Mouse (Mus musculus): ENCODE measurements around the gene Snrpd3. TPM values are rescaled to one million over a fixed set of nuclear protein-coding genes. Genes with fewer than 3 reads are reported as not detected.
"Not testable (repeated sequence)": the region's sequence is repeated elsewhere in the genome, so short reads cannot be mapped to it uniquely, and the experiment has no call there.

Gene Snrpd3
- polyA plus RNA-seq, 1 experiment from 2014 or later = 115 TPM

- no peaks in the 10 kb centered on the region for H3K36me3 ChIP-seq (ENCODE audit: control insufficient read depth, insufficient read depth, low read length)
- H3K4me1 ChIP-seq (ENCODE audit: control insufficient read depth, insufficient read depth, low read length) = peaks cover 4% of the 10 kb centered on the region
- WGBS = 82% methylated on average over 12 of the region's 12 CpGs
- H3K9ac ChIP-seq (ENCODE audit: low read length) = no peak overlapping the region
- no peak overlapping the region for H3K27ac ChIP-seq (ENCODE audit: low read length)
- H3K4me3 ChIP-seq (replicated peaks; ENCODE audit: low read length) = no peak overlapping the region
- no peak overlapping the region for H3K4me2 ChIP-seq (ENCODE audit: low read depth, low read length)
- H3K9me3 ChIP-seq (replicated peaks; ENCODE audit: control insufficient read depth, low read length) = no peaks in the 10 kb centered on the region
- H3K27me3 ChIP-seq (ENCODE audit: control insufficient read depth, insufficient read depth, low read length) = peaks cover 20% of the 10 kb centered on the region
- ATAC-seq (ENCODE audit: insufficient read depth, low FRiP score) = no peak
Measured at GRCm38 (mm10) chr10:75564687-75565265, 47.4 kb downstream of the Snrpd3 start.

- Histone ChIP-seq H3K27me3 (ENCODE audit: control insufficient read depth, insufficient read depth, low read length) (peaks cover 14% of the 10 kb centered on the region), H3K9ac (ENCODE audit: low read length) (no peak overlapping the region), H3K36me3 (ENCODE audit: control insufficient read depth, insufficient read depth, low read length) (no peaks in the 10 kb centered on the region), H3K27ac (ENCODE audit: low read length) (peak overlapping the region; percentile 23; the same call in 1 of the 2 replicates), H3K4me2 (ENCODE audit: low read depth, low read length) (no peak overlapping the region), H3K4me1 (ENCODE audit: control insufficient read depth, insufficient read depth, low read length) (peaks cover 3% of the 10 kb centered on the region), H3K4me3 (replicated peaks; ENCODE audit: low read length) (no peak overlapping the region), H3K9me3 (replicated peaks; ENCODE audit: control insufficient read depth, low read length) (no peaks in the 10 kb centered on the region)
- WGBS = 58% methylated on average over 6 of the region's 6 CpGs
- ATAC-seq (ENCODE audit: insufficient read depth, low FRiP score) = peak; percentile 23; the same call in 1 of the 2 replicates
Measured at GRCm38 (mm10) chr10:75565436-75565835, 48.1 kb downstream of the Snrpd3 start.

GRCm38 (mm10) chr10:75565906-75566305 is 48.6 kb downstream of the Snrpd3 start:
- Histone ChIP-seq H3K9me3 (replicated peaks; ENCODE audit: control insufficient read depth, low read length) (no peaks in the 10 kb centered on the region), H3K27ac (ENCODE audit: low read length) (peak overlapping the region; percentile 42; the same call in 1 of the 2 replicates), H3K27me3 (ENCODE audit: control insufficient read depth, insufficient read depth, low read length) (peaks cover 9% of the 10 kb centered on the region), H3K4me1 (ENCODE audit: control insufficient read depth, insufficient read depth, low read length) (peaks cover 3% of the 10 kb centered on the region; the same call in 1 of the 2 replicates), H3K4me3 (replicated peaks; ENCODE audit: low read length) (no peak overlapping the region), H3K4me2 (ENCODE audit: low read depth, low read length) (no peak overlapping the region), H3K9ac (ENCODE audit: low read length) (no peak overlapping the region), H3K36me3 (ENCODE audit: control insufficient read depth, insufficient read depth, low read length) (no peaks in the 10 kb centered on the region)
- peak; percentile 34; the same call in 1 of the 2 replicates for ATAC-seq (ENCODE audit: insufficient read depth, low FRiP score)
- whole genome bisulfite sequencing = 60% methylated on average over 7 of the region's 7 CpGs

GRCm38 (mm10) chr10:75566321-75566720 is 49.0 kb downstream of the Snrpd3 start:
- H3K4me1 ChIP-seq (ENCODE audit: control insufficient read depth, insufficient read depth, low read length) = peaks cover 3% of the 10 kb centered on the region; the same call in 1 of the 2 replicates
- no peak overlapping the region for H3K4me2 ChIP-seq (ENCODE audit: low read depth, low read length)
- H3K9me3 ChIP-seq (replicated peaks; ENCODE audit: control insufficient read depth, low read length) = no peaks in the 10 kb centered on the region
- no peak overlapping the region for H3K4me3 ChIP-seq (replicated peaks; ENCODE audit: low read length)
- no peak overlapping the region for H3K9ac ChIP-seq (ENCODE audit: low read length)
- no peak for ATAC-seq (ENCODE audit: insufficient read depth, low FRiP score)
- peaks cover 5% of the 10 kb centered on the region for H3K27me3 ChIP-seq (ENCODE audit: control insufficient read depth, insufficient read depth, low read length)
- WGBS = 74% methylated on average over 5 of the region's 5 CpGs
- H3K27ac ChIP-seq (ENCODE audit: low read length) = 0 out of 2 replicates have a peak overlapping the region, but pooled peaks have one; percentile 42
- H3K36me3 ChIP-seq (ENCODE audit: control insufficient read depth, insufficient read depth, low read length) = no peaks in the 10 kb centered on the region

GRCm38 (mm10) chr10:75566765-75567164 is 49.4 kb downstream of the Snrpd3 start:
- H3K9me3 ChIP-seq (replicated peaks; ENCODE audit: control insufficient read depth, low read length); H3K27ac ChIP-seq (ENCODE audit: low read length); H3K9ac ChIP-seq (ENCODE audit: low read length); H3K27me3 ChIP-seq (ENCODE audit: control insufficient read depth, insufficient read depth, low read length); H3K36me3 ChIP-seq (ENCODE audit: control insufficient read depth, insufficient read depth, low read length); H3K4me3 ChIP-seq (replicated peaks; ENCODE audit: low read length); H3K4me1 ChIP-seq (ENCODE audit: control insufficient read depth, insufficient read depth, low read length); H3K4me2 ChIP-seq (ENCODE audit: low read depth, low read length); ATAC-seq (ENCODE audit: insufficient read depth, low FRiP score): not testable (repeated sequence)
- WGBS = 78% methylated on average over 2 of the region's 2 CpGs

- no peak overlapping the region for H3K4me3 ChIP-seq (replicated peaks; ENCODE audit: low read length)
- ATAC-seq (ENCODE audit: insufficient read depth, low FRiP score) = no peak
- H3K4me2 ChIP-seq (ENCODE audit: low read depth, low read length) = no peak overlapping the region; the same call in 1 of the 2 replicates
Measured at GRCm38 (mm10) chr10:75568029-75568428, 50.7 kb downstream of the Snrpd3 start.

GRCm38 (mm10) chr10:75568441-75568840 is 51.1 kb downstream of the Snrpd3 start:
- Histone ChIP-seq H3K9ac (ENCODE audit: low read length) (peak overlapping the region; percentile 26; the same call in 1 of the 2 replicates), H3K4me2 (ENCODE audit: low read depth, low read length) (peak overlapping the region; percentile 40), H3K9me3 (replicated peaks; ENCODE audit: control insufficient read depth, low read length) (no peaks in the 10 kb centered on the region), H3K4me1 (ENCODE audit: control insufficient read depth, insufficient read depth, low read length) (peaks cover 3% of the 10 kb centered on the region; the same call in 1 of the 2 replicates), H3K27ac (ENCODE audit: low read length) (no peak overlapping the region), H3K27me3 (ENCODE audit: control insufficient read depth, insufficient read depth, low read length) (no peaks in the 10 kb centered on the region), H3K4me3 (replicated peaks; ENCODE audit: low read length) (peak overlapping the region; percentile 25), H3K36me3 (ENCODE audit: control insufficient read depth, insufficient read depth, low read length) (no peaks in the 10 kb centered on the region)
- 0 out of 2 replicates have a peak, but pooled peaks have one; percentile 21 for ATAC-seq (ENCODE audit: insufficient read depth, low FRiP score)
- WGBS = 9% methylated on average over 11 of the region's 11 CpGs

More at GRCm38 (mm10) chr10:75568029-75568428, 50.7 kb downstream of the Snrpd3 start:
- 33% methylated on average over 5 of the region's 5 CpGs for WGBS
- Histone ChIP-seq H3K4me1 (ENCODE audit: control insufficient read depth, insufficient read depth, low read length) (peaks cover 3% of the 10 kb centered on the region; the same call in 1 of the 2 replicates), H3K9ac (ENCODE audit: low read length) (no peak overlapping the region), H3K27ac (ENCODE audit: low read length) (no peak overlapping the region), H3K36me3 (ENCODE audit: control insufficient read depth, insufficient read depth, low read length) (no peaks in the 10 kb centered on the region), H3K9me3 (replicated peaks; ENCODE audit: control insufficient read depth, low read length) (no peaks in the 10 kb centered on the region), H3K27me3 (ENCODE audit: control insufficient read depth, insufficient read depth, low read length) (no peaks in the 10 kb centered on the region)

GRCm38 (mm10) chr10:75568851-75569250 is 51.5 kb downstream of the Snrpd3 start:
- Histone ChIP-seq H3K9me3 (replicated peaks; ENCODE audit: control insufficient read depth, low read length) (no peaks in the 10 kb centered on the region), H3K9ac (ENCODE audit: low read length) (0 out of 2 replicates have a peak overlapping the region, but pooled peaks have one; percentile 26), H3K36me3 (ENCODE audit: control insufficient read depth, insufficient read depth, low read length) (no peaks in the 10 kb centered on the region), H3K27me3 (ENCODE audit: control insufficient read depth, insufficient read depth, low read length) (no peaks in the 10 kb centered on the region), H3K27ac (ENCODE audit: low read length) (no peak overlapping the region), H3K4me1 (ENCODE audit: control insufficient read depth, insufficient read depth, low read length) (peaks cover 3% of the 10 kb centered on the region; the same call in 1 of the 2 replicates), H3K4me3 (replicated peaks; ENCODE audit: low read length) (peak overlapping the region; percentile 25), H3K4me2 (ENCODE audit: low read depth, low read length) (peak overlapping the region; percentile 40)
- WGBS = 25% methylated on average over 4 of the region's 4 CpGs
- no peak for ATAC-seq (ENCODE audit: insufficient read depth, low FRiP score)

- H3K4me2 ChIP-seq (ENCODE audit: low read depth, low read length) = no peak overlapping the region
- ATAC-seq (ENCODE audit: insufficient read depth, low FRiP score) = no peak
- H3K9me3 ChIP-seq (replicated peaks; ENCODE audit: control insufficient read depth, low read length) = no peaks in the 10 kb centered on the region
- no peak overlapping the region for H3K9ac ChIP-seq (ENCODE audit: low read length)
- H3K27ac ChIP-seq (ENCODE audit: low read length) = no peak overlapping the region
- 39% methylated on average over 10 of the region's 10 CpGs for WGBS
- H3K4me3 ChIP-seq (replicated peaks; ENCODE audit: low read length) = no peak overlapping the region
- no peaks in the 10 kb centered on the region for H3K36me3 ChIP-seq (ENCODE audit: control insufficient read depth, insufficient read depth, low read length)
- H3K27me3 ChIP-seq (ENCODE audit: control insufficient read depth, insufficient read depth, low read length) = no peaks in the 10 kb centered on the region
- H3K4me1 ChIP-seq (ENCODE audit: control insufficient read depth, insufficient read depth, low read length) = no peaks in the 10 kb centered on the region; the same call in 1 of the 2 replicates
Measured at GRCm38 (mm10) chr10:75570981-75571657, 53.8 kb downstream of the Snrpd3 start.

Measured in stomach, embryonic 16.5 days (tissue).